Mouse (Mus musculus) MEL (cell line): Measurements from ENCODE around the gene Nt5e.

ENCODE experiments used
- CTCF ChIP-seq, 3 experiments: IDR thresholded peaks in 2 of 3; conservative IDR thresholded peaks in 1 of 3; 2 replicates each; pipeline ENCODE4 v1.5.1; 2011 to 2012; ENCODE audit warnings: low read length in 3 of 3, low read depth in 2 of 3, mild to moderate bottlenecking in 2 of 3, improper control_type of control experiment in 1 of 3, inconsistent platforms in 1 of 3, mixed read lengths in 1 of 3, moderate library complexity in 1 of 3; ENCODE audit not compliant: control insufficient read depth in 1 of 3, insufficient read depth in 1 of 3, poor library complexity in 1 of 3, severe bottlenecking in 1 of 3
- ELF1 ChIP-seq: IDR thresholded peaks from 2 replicates; pipeline ENCODE4 v1.6.1; 2014; ENCODE audit warnings: low read depth, mild to moderate bottlenecking, inconsistent platforms, low read length, improper control_type of control experiment, moderate library complexity
- EP300 ChIP-seq, 2 experiments: IDR thresholded peaks; 2 replicates each; pipeline ENCODE4 v1.6.1; 2011; ENCODE audit warnings: improper control_type of control experiment in 2 of 2, low read length in 2 of 2, low read depth in 1 of 2, mild to moderate bottlenecking in 1 of 2
- ETS1 ChIP-seq: IDR thresholded peaks from 2 replicates; pipeline ENCODE4 v1.6.1; 2012; ENCODE audit warnings: low read depth, mild to moderate bottlenecking, inconsistent platforms, low read length, improper control_type of control experiment, moderate library complexity
- GATA1 ChIP-seq: IDR thresholded peaks from 2 replicates; pipeline ENCODE4 v1.6.1; 2011; ENCODE audit warnings: low read depth, low read length, improper control_type of control experiment
- NRF1 ChIP-seq: IDR thresholded peaks from 2 replicates; pipeline ENCODE4 v1.6.1; 2014; ENCODE audit warnings: low read depth, mild to moderate bottlenecking, inconsistent platforms, low read length, improper control_type of control experiment, moderate library complexity; ENCODE audit not compliant: poor library complexity, insufficient read depth, severe bottlenecking
- POLR2A ChIP-seq, 2 experiments: IDR thresholded peaks; 2 replicates each; pipeline ENCODE4 v1.6.1; 2011 to 2012; ENCODE audit warnings: low read length in 2 of 2, mild to moderate bottlenecking in 2 of 2, control low read depth in 1 of 2, improper control_type of control experiment in 1 of 2, low read depth in 1 of 2, moderate library complexity in 1 of 2; ENCODE audit not compliant: control insufficient read depth in 1 of 2, insufficient read depth in 1 of 2, poor library complexity in 1 of 2
- RAD21 ChIP-seq: IDR thresholded peaks from 2 replicates; pipeline ENCODE4 v1.6.1; 2011; ENCODE audit warnings: mild to moderate bottlenecking, low read depth, low read length, improper control_type of control experiment
- TCF12 ChIP-seq: IDR thresholded peaks from 2 replicates; pipeline ENCODE4 v1.6.1; 2014; ENCODE audit warnings: low read depth, mild to moderate bottlenecking, inconsistent platforms, low read length, improper control_type of control experiment, moderate library complexity
- USF1 ChIP-seq: IDR thresholded peaks from 2 replicates; pipeline ENCODE4 v1.6.1; 2014; ENCODE audit warnings: low read depth, mild to moderate bottlenecking, inconsistent platforms, low read length, improper control_type of control experiment, moderate library complexity
- USF2 ChIP-seq, 2 experiments: IDR thresholded peaks; 2 replicates each; pipeline ENCODE4 v1.6.1; 2011 to 2012; ENCODE audit warnings: improper control_type of control experiment in 2 of 2, low read length in 2 of 2, borderline replicate concordance in 1 of 2, inconsistent platforms in 1 of 2, low read depth in 1 of 2, mild to moderate bottlenecking in 1 of 2; ENCODE audit not compliant: insufficient read depth in 1 of 2
- ZNF384 ChIP-seq: IDR thresholded peaks from 2 replicates; pipeline ENCODE4 v1.6.1; 2012; ENCODE audit warnings: low read depth, mild to moderate bottlenecking, inconsistent platforms, low read length, improper control_type of control experiment

DNA sequence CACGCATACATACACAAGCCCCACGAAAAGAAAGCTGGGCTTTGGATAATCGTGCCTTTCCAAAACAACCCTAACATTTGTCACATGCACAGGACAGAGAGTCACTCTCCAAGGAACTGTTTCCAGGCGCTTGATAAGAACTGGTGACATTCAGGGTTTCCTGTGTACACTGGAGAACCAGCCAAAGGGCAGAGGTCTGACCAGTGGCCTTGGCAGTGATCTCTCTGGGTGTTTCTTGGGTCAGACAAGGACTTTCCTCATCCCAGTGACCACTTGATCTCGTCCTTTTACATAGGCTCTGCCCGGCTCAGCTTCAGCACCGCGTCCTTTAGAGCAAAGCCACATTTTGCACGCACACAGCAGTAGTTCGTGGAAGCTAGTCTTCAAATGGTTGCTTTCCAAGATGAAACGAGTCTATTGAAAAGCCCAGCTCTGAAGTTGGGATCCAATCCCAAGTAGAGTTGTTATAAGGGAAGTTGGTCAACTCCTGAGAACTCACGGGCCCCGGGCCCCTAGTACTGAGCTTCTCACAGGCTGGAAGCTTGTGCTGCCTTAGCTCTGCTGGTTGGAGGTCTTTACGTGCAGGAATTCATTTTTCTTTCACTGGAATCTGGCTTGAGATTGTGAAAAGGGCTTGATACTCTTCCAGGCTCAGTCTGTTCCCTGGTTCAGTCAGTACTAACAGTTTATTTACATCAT lies 34.4 kb downstream of the Nt5e start:
- TF ChIP-seq POLR2A (IDR thresholded peaks at IDR 0.05; ENCODE audit: control insufficient read depth in 1 of 2, insufficient read depth in 1 of 2, low read depth in 1 of 2, low read length in 2 of 2, poor library complexity in 1 of 2) (no peak), ZNF384 (no peak), RAD21 (no peak), USF2 (IDR thresholded peaks at IDR 0.05; ENCODE audit: borderline replicate concordance in 1 of 2, insufficient read depth in 1 of 2, low read depth in 1 of 2, low read length in 2 of 2) (no peak), ETS1 (no peak), TCF12 (no peak), CTCF (IDR thresholded peaks at IDR 0.05 in 2 of 3, conservative IDR thresholded peaks at IDR 0.05 in 1 of 3; ENCODE audit: control insufficient read depth in 1 of 3, insufficient read depth in 1 of 3, low read depth in 2 of 3, low read length in 3 of 3, poor library complexity in 1 of 3, severe bottlenecking in 1 of 3) (no peak), EP300 (IDR thresholded peaks at IDR 0.05; ENCODE audit: low read depth in 1 of 2, low read length in 2 of 2) (no peak), NRF1 (no peak), ELF1 (no peak), GATA1 (no peak), USF1 (no peak)
